Mouse (Mus musculus): ENCODE data around the gene Tenm4. TPM values are rescaled to one million over a fixed set of nuclear protein-coding genes. Genes with fewer than 3 reads are reported as not detected.

The Tenm4 gene
- polyA plus RNA-seq, 1 experiment from 2014 or later = 41.4 TPM

DNA sequence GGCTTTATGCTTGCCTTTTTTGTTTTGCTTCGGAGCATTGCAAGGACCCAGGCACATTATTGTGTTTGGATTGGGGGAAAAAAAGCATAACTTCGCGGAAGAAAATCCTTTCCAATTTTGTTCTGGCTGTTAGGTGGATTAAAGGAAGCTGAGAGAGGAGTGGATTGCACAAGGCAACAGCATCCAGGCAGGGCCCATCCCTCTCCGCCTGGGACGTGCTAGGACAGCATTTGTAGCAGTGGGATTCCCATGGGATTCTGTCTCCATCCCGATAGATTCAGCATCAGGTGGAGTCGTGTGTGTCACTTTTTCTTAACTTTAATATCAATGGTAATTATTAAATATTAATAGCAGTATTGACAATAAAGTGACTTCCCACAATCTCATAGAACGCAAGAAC lies 255.9 kb downstream of the Tenm4 start:
- H3K9ac ChIP-seq (ENCODE audit: low read depth, low read length) = no peak overlapping the region
- no peak for ATAC-seq
- no peak overlapping the region for H3K4me2 ChIP-seq (ENCODE audit: low read length)
- no peaks in the 10 kb centered on the region for H3K36me3 ChIP-seq (ENCODE audit: control insufficient read depth, insufficient read depth, low read length)
- no peak overlapping the region for H3K4me3 ChIP-seq (ENCODE audit: low read depth, low read length)
- WGBS = 49% methylated on average over 8 of the region's 8 CpGs
- no peaks in the 10 kb centered on the region for H3K27me3 ChIP-seq (ENCODE audit: control insufficient read depth, insufficient read depth, low read depth, low read length)
- H3K9me3 ChIP-seq (replicated peaks; ENCODE audit: control insufficient read depth, low read length, poor library complexity, severe bottlenecking) = no peaks in the 10 kb centered on the region
- 0 out of 2 replicates have a peak, but pooled peaks cover 3% of the 10 kb centered on the region for H3K4me1 ChIP-seq (ENCODE audit: control insufficient read depth, insufficient read depth, low read length)
- H3K27ac ChIP-seq (ENCODE audit: low read length) = no peak overlapping the region

DNA sequence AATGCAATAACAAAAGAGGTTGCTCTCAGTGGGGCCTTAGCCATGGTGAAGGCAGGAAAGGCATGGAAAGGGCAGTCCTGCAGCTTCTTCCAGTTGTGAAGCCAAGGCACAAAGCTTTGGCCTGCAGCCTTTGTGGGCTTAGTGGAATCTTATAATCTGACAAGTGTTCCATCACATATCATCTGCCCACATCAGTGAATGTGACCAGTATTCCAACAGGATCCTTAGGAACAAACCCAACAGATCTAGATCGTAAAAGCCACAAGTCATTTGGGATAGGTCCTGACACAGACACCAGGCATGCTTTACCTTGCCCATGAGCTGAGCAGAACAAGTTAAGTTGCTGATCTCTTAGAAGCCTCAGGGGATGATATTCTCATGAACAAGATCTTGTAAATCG lies 262.3 kb downstream of the Tenm4 start:
- H3K27ac ChIP-seq (ENCODE audit: low read length) = no peak overlapping the region
- H3K4me1 ChIP-seq (ENCODE audit: control insufficient read depth, insufficient read depth, low read length) = 0 out of 2 replicates have a peak, but pooled peaks cover 3% of the 10 kb centered on the region
- H3K4me2 ChIP-seq (ENCODE audit: low read length) = no peak overlapping the region
- no peak overlapping the region for H3K4me3 ChIP-seq (ENCODE audit: low read depth, low read length)
- ATAC-seq = no peak
- H3K9ac ChIP-seq (ENCODE audit: low read depth, low read length) = no peak overlapping the region
- no peaks in the 10 kb centered on the region for H3K27me3 ChIP-seq (ENCODE audit: control insufficient read depth, insufficient read depth, low read depth, low read length)
- 96% methylated on average over 2 of the region's 2 CpGs for WGBS
- no peaks in the 10 kb centered on the region for H3K9me3 ChIP-seq (replicated peaks; ENCODE audit: control insufficient read depth, low read length, poor library complexity, severe bottlenecking)
- no peaks in the 10 kb centered on the region for H3K36me3 ChIP-seq (ENCODE audit: control insufficient read depth, insufficient read depth, low read length)

DNA sequence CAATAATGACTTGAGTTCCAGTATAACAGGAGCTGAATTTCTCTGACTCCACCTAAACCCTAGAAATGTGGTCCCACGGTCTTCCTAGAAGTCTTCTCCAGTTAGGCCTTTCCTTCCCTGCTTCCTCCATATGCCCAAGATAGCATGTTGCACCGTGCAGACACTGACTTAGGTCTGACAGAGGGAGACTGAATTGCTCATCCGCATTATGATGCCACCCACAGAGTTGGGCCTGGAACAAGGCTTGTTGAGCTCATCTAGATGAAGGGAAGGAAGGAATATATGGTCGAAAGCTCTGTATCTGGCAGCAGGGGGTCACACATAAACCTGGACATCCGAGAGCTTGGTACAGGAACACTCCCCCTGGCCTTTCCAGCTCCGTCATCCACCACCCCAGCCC lies 267.3 kb downstream of the Tenm4 start:
- Histone ChIP-seq H3K4me1 (ENCODE audit: control insufficient read depth, insufficient read depth, low read length) (no peaks in the 10 kb centered on the region), H3K4me2 (ENCODE audit: low read length) (no peak overlapping the region), H3K9ac (ENCODE audit: low read depth, low read length) (no peak overlapping the region), H3K36me3 (ENCODE audit: control insufficient read depth, insufficient read depth, low read length) (no peaks in the 10 kb centered on the region), H3K27me3 (ENCODE audit: control insufficient read depth, insufficient read depth, low read depth, low read length) (no peaks in the 10 kb centered on the region), H3K4me3 (ENCODE audit: low read depth, low read length) (no peak overlapping the region), H3K9me3 (replicated peaks; ENCODE audit: control insufficient read depth, low read length, poor library complexity, severe bottlenecking) (no peaks in the 10 kb centered on the region), H3K27ac (ENCODE audit: low read length) (no peak overlapping the region)
- WGBS = 94% methylated on average over 6 of the region's 6 CpGs
- ATAC-seq = no peak

- Histone ChIP-seq H3K9ac (ENCODE audit: low read depth, low read length) (no peak overlapping the region), H3K4me3 (ENCODE audit: low read depth, low read length) (no peak overlapping the region), H3K36me3 (ENCODE audit: control insufficient read depth, insufficient read depth, low read length) (no peaks in the 10 kb centered on the region), H3K27me3 (ENCODE audit: control insufficient read depth, insufficient read depth, low read depth, low read length) (no peaks in the 10 kb centered on the region), H3K4me1 (ENCODE audit: control insufficient read depth, insufficient read depth, low read length) (no peaks in the 10 kb centered on the region), H3K9me3 (replicated peaks; ENCODE audit: control insufficient read depth, low read length, poor library complexity, severe bottlenecking) (no peaks in the 10 kb centered on the region), H3K27ac (ENCODE audit: low read length) (no peak overlapping the region), H3K4me2 (ENCODE audit: low read length) (no peak overlapping the region)
- ATAC-seq = no peak
These were observed 269.2 kb downstream of the Tenm4 start for GRCm38 (mm10) chr7:96440161-96440707.

DNA sequence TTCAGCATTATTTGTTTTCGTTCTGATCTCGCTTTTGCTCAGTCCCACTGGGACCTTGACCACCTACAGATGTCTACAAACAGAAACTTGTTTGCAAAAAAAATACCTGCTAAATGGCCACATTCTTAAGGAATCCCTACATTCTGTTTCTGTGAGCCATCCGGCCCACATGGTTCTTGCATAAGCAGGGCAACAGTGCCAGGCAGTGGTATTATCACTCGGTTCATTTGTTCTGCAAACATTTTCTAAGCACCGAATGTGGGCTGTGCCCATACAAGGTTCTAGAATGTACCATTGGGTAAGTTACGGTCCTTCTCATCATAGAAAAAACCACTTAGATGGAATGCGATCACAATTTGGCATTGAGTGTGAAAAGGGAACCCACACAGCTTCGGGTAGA lies 274.7 kb downstream of the Tenm4 start:
- H3K27ac ChIP-seq (ENCODE audit: low read length) = no peak overlapping the region
- WGBS = 94% methylated on average over 8 of the region's 8 CpGs
- no peak overlapping the region for H3K4me2 ChIP-seq (ENCODE audit: low read length)
- H3K4me1 ChIP-seq (ENCODE audit: control insufficient read depth, insufficient read depth, low read length) = no peaks in the 10 kb centered on the region
- H3K27me3 ChIP-seq (ENCODE audit: control insufficient read depth, insufficient read depth, low read depth, low read length) = no peaks in the 10 kb centered on the region
- ATAC-seq = no peak
- H3K9me3 ChIP-seq (replicated peaks; ENCODE audit: control insufficient read depth, low read length, poor library complexity, severe bottlenecking) = no peaks in the 10 kb centered on the region
- H3K9ac ChIP-seq (ENCODE audit: low read depth, low read length) = no peak overlapping the region
- H3K36me3 ChIP-seq (ENCODE audit: control insufficient read depth, insufficient read depth, low read length) = no peaks in the 10 kb centered on the region
- H3K4me3 ChIP-seq (ENCODE audit: low read depth, low read length) = no peak overlapping the region

DNA sequence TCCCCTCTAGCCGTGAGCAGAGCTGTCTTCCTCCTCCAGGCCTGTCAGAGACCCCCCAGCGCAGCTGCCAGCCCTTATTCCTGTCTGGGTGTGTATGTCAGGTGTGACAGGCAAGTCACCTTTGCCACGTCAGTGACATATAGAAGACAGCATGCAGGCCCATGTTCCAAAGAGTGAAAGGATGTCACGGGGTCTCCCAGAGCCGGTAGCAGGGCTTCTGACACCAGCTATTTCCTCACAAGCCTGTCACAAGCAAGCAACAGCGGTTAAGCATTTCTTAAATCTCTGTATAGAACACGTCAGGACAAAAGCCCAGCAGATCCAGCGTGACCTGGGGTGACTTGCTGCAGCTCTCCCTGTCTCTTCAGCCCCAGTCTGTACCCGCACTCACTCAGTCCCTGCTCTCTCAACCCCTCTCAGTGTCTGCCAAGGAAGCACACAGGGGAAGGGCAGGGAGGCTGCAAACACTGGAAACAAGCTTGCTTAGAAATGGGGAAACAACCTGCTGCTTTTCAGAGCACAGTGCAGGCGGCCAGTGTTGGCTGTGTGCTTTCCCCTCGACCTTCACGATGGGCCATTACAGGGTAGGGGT lies 276.9 kb downstream of the Tenm4 start:
- WGBS = 55% methylated on average over 12 of the region's 12 CpGs
- Histone ChIP-seq H3K4me1 (ENCODE audit: control insufficient read depth, insufficient read depth, low read length) (no peaks in the 10 kb centered on the region), H3K27ac (ENCODE audit: low read length) (no peak overlapping the region), H3K36me3 (ENCODE audit: control insufficient read depth, insufficient read depth, low read length) (no peaks in the 10 kb centered on the region), H3K9ac (ENCODE audit: low read depth, low read length) (no peak overlapping the region), H3K27me3 (ENCODE audit: control insufficient read depth, insufficient read depth, low read depth, low read length) (no peaks in the 10 kb centered on the region), H3K4me2 (ENCODE audit: low read length) (no peak overlapping the region), H3K9me3 (replicated peaks; ENCODE audit: control insufficient read depth, low read length, poor library complexity, severe bottlenecking) (no peaks in the 10 kb centered on the region), H3K4me3 (ENCODE audit: low read depth, low read length) (no peak overlapping the region)
- peak; percentile 38; the same call in 1 of the 2 replicates for ATAC-seq

GRCm38 (mm10) chr7:96455957-96456356 lies 284.9 kb downstream of the Tenm4 start:
- Histone ChIP-seq H3K27ac (ENCODE audit: low read length) (no peak overlapping the region), H3K4me1 (ENCODE audit: control insufficient read depth, insufficient read depth, low read length) (no peaks in the 10 kb centered on the region), H3K4me2 (ENCODE audit: low read length) (no peak overlapping the region), H3K27me3 (ENCODE audit: control insufficient read depth, insufficient read depth, low read depth, low read length) (no peaks in the 10 kb centered on the region), H3K9me3 (replicated peaks; ENCODE audit: control insufficient read depth, low read length, poor library complexity, severe bottlenecking) (no peaks in the 10 kb centered on the region), H3K36me3 (ENCODE audit: control insufficient read depth, insufficient read depth, low read length) (no peaks in the 10 kb centered on the region), H3K9ac (ENCODE audit: low read depth, low read length) (no peak overlapping the region), H3K4me3 (ENCODE audit: low read depth, low read length) (no peak overlapping the region)
- 65% methylated on average over 2 of the region's 2 CpGs for WGBS
- ATAC-seq = no peak

GRCm38 (mm10) chr7:96456618-96457017 lies 285.6 kb downstream of the Tenm4 start:
- Histone ChIP-seq H3K4me3 (ENCODE audit: low read depth, low read length) (no peak overlapping the region), H3K9me3 (replicated peaks; ENCODE audit: control insufficient read depth, low read length, poor library complexity, severe bottlenecking) (no peaks in the 10 kb centered on the region), H3K27me3 (ENCODE audit: control insufficient read depth, insufficient read depth, low read depth, low read length) (no peaks in the 10 kb centered on the region), H3K36me3 (ENCODE audit: control insufficient read depth, insufficient read depth, low read length) (no peaks in the 10 kb centered on the region), H3K4me2 (ENCODE audit: low read length) (no peak overlapping the region), H3K4me1 (ENCODE audit: control insufficient read depth, insufficient read depth, low read length) (no peaks in the 10 kb centered on the region), H3K27ac (ENCODE audit: low read length) (no peak overlapping the region), H3K9ac (ENCODE audit: low read depth, low read length) (no peak overlapping the region)
- 46% methylated on average over 2 of the region's 2 CpGs for WGBS
- no peak for ATAC-seq

DNA sequence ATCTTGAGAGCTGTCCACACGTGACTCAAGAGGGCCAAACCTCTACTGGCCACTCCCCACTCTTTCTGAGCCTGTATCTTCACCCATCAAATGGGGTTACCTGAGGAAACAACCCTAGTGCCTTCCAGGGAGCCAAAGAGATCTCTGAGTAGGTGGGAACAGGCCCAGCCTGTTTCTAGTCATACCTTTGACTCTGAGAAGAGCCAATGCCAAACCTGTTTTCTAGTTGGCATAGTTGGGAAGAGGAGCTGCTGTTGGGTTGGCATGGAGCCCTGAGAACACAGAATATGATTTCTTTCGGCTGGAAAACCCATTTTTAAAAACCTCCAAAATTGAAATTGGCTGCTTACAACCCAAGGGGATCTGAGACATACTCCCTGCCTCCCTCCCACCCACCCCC lies 286.8 kb downstream of the Tenm4 start:
- Histone ChIP-seq H3K4me1 (ENCODE audit: control insufficient read depth, insufficient read depth, low read length) (no peaks in the 10 kb centered on the region), H3K9me3 (replicated peaks; ENCODE audit: control insufficient read depth, low read length, poor library complexity, severe bottlenecking) (no peaks in the 10 kb centered on the region), H3K27me3 (ENCODE audit: control insufficient read depth, insufficient read depth, low read depth, low read length) (no peaks in the 10 kb centered on the region), H3K27ac (ENCODE audit: low read length) (no peak overlapping the region), H3K36me3 (ENCODE audit: control insufficient read depth, insufficient read depth, low read length) (no peaks in the 10 kb centered on the region), H3K4me2 (ENCODE audit: low read length) (no peak overlapping the region), H3K9ac (ENCODE audit: low read depth, low read length) (no peak overlapping the region), H3K4me3 (ENCODE audit: low read depth, low read length) (no peak overlapping the region)
- 73% methylated on average over 2 of the region's 2 CpGs for WGBS
- no peak for ATAC-seq
